Mouse (Mus musculus): ENCODE measurements around the gene Gm8947. TPM values are rescaled to one million over a fixed set of nuclear protein-coding genes. Genes with fewer than 3 reads are reported as not detected.

Gene Gm8947
- polyA plus RNA-seq, 1 experiment from 2014 or later = 0.51 TPM

DNA sequence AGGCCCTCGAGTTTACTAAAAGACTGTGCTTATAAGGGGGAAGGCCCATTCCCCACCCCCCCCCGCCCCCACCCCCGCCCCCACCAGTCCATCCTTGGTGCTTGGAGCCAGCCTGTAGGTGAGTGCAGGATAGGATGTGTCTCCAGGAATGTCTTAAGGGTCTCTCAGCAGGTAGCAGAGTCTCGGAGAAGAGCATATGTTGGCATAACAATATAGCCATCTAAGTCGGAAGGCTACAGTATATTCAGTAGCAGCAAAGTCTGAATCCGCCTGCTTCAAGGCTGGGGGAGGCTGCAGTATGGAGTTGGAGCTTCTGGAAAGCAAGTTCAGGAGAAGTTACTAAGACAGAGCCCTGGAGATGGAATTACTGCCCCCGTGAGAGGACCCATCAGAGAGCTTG lies 27.9 kb downstream of the Gm8947 start:
- H3K36me3 ChIP-seq = no peaks in the 10 kb centered on the region
- peaks cover 11% of the 10 kb centered on the region; the same call in 1 of the 2 replicates for H3K4me1 ChIP-seq
- H3K9me3 ChIP-seq = no peaks in the 10 kb centered on the region
- peak; percentile 11 for DNase-seq (ENCODE audit: low spot score)
- no peaks in the 10 kb centered on the region for H3K27me3 ChIP-seq (ENCODE audit: insufficient read depth, poor library complexity, severe bottlenecking)
- H3K4me3 ChIP-seq = no peak overlapping the region
- H3K27ac ChIP-seq = no peak overlapping the region
- 68% methylated on average over 7 of the region's 7 CpGs for WGBS

DNA sequence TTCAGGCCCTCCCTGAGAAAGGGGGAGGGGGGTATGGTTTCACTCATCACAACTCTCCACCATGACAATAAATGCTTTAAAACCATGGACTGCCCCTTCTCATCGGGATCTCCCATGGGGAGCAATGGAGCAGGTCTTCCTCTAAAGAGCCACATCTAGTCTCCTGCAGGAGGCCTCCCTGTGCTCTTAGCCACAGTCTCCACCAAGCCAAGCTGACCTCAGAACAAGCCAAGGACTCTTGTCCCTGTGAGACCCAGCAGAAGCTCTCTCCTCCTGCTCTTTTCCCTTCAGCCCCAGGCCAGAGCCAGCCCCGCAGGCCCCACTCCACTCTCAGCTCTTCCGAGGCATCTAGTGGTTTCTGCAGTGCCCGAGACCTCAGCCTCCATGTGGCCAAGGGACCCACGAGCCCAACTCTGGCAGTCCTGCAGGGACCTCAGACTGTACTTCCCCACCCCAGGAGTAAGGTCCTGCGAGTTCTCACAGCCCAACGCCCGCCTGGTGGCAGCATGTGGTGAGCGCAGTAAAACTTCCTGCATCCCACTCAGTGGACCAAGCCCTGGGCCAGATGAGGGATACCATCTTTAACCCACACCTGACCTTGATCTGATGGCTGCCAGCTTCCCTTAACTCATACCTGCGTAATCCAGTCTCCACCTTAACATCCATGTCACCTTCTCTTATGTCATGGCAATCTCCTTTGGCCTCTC lies 30.5 kb downstream of the Gm8947 start:
- Histone ChIP-seq H3K4me1 (peaks cover 11% of the 10 kb centered on the region; the same call in 1 of the 2 replicates), H3K4me3 (no peak overlapping the region), H3K27ac (no peak overlapping the region), H3K36me3 (no peaks in the 10 kb centered on the region), H3K27me3 (ENCODE audit: insufficient read depth, poor library complexity, severe bottlenecking) (no peaks in the 10 kb centered on the region), H3K9me3 (no peaks in the 10 kb centered on the region)
- peak; percentile 72 for DNase-seq (ENCODE audit: low spot score)
- 81% methylated on average over 10 of the region's 10 CpGs for WGBS

DNA sequence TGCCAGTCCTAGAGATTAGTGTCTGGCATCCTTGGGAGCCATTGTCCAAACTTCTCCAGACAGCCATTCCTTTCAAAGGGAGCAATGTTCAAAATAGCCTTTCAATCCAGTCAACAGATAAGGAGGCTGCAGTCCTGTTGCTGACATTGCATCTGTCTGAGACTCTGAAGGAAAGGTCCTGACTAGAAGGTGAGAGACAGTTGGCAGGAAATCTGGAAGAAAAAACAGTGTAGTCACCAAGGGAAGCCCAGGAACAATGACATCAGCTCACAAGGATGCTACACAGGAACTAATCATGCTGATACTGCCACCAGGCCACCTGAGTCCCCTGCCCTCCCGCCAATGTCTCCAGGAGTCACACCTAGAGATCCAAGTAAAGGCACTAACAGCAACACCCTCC lies 31.2 kb downstream of the Gm8947 start:
- no peak overlapping the region for H3K4me3 ChIP-seq
- H3K27me3 ChIP-seq (ENCODE audit: insufficient read depth, poor library complexity, severe bottlenecking) = no peaks in the 10 kb centered on the region
- no peaks in the 10 kb centered on the region for H3K9me3 ChIP-seq
- no peak overlapping the region for H3K27ac ChIP-seq
- WGBS = 25% methylated on average over 1 of the region's 1 CpGs
- DNase-seq (ENCODE audit: low spot score) = peak; percentile 58
- no peaks in the 10 kb centered on the region for H3K36me3 ChIP-seq
- H3K4me1 ChIP-seq = peaks cover 11% of the 10 kb centered on the region; the same call in 1 of the 2 replicates

GRCm38 (mm10) chr1:151224536-151224935 lies 32.4 kb downstream of the Gm8947 start:
- DNase-seq (ENCODE audit: low spot score) = no peak
- H3K36me3 ChIP-seq = no peaks in the 10 kb centered on the region
- no peaks in the 10 kb centered on the region for H3K9me3 ChIP-seq
- H3K4me3 ChIP-seq = no peak overlapping the region
- H3K27me3 ChIP-seq (ENCODE audit: insufficient read depth, poor library complexity, severe bottlenecking) = no peaks in the 10 kb centered on the region
- peaks cover 11% of the 10 kb centered on the region; the same call in 1 of the 2 replicates for H3K4me1 ChIP-seq
- H3K27ac ChIP-seq = no peak overlapping the region
- WGBS = 85% methylated on average over 1 of the region's 1 CpGs

DNA sequence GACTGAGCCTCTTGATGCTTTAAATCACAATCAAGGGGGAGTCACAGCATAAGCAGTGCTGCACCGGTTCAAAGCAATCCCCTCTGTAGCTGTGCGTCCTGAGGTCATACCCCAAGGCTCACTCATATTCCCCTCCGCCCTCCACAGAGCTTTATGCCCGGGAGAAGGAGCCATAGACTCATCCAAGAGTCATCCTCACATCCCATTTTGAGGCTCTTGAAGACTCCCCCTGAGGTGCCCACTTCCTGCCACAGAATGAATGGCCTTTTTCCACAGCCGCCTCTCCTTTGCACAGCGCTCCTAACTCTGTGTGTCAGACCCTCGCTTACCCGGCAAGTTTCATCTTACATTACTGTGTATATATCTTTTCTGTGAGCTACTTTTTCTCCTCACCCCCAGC lies 35.3 kb downstream of the Gm8947 start:
- no peaks in the 10 kb centered on the region for H3K36me3 ChIP-seq
- WGBS = 82% methylated on average over 8 of the region's 8 CpGs

GRCm38 (mm10) chr1:151228320-151228989 lies 36.3 kb downstream of the Gm8947 start:
- H3K27me3 ChIP-seq (ENCODE audit: insufficient read depth, poor library complexity, severe bottlenecking) = no peaks in the 10 kb centered on the region
- 86% methylated on average over 1 of the region's 1 CpGs for WGBS
- H3K36me3 ChIP-seq = no peaks in the 10 kb centered on the region
- no peak overlapping the region for H3K27ac ChIP-seq
- H3K9me3 ChIP-seq = no peaks in the 10 kb centered on the region
- H3K4me1 ChIP-seq = peaks cover 2% of the 10 kb centered on the region; the same call in 1 of the 2 replicates
- H3K4me3 ChIP-seq = no peak overlapping the region
- DNase-seq (ENCODE audit: low spot score) = no peak

More for the DNA sequence above, 35.3 kb downstream of the Gm8947 start:
- DNase-seq (ENCODE audit: low spot score) = no peak
- Histone ChIP-seq H3K9me3 (no peaks in the 10 kb centered on the region), H3K27me3 (ENCODE audit: insufficient read depth, poor library complexity, severe bottlenecking) (no peaks in the 10 kb centered on the region), H3K27ac (no peak overlapping the region), H3K4me1 (peaks cover 11% of the 10 kb centered on the region; the same call in 1 of the 2 replicates), H3K4me3 (no peak overlapping the region)

DNA sequence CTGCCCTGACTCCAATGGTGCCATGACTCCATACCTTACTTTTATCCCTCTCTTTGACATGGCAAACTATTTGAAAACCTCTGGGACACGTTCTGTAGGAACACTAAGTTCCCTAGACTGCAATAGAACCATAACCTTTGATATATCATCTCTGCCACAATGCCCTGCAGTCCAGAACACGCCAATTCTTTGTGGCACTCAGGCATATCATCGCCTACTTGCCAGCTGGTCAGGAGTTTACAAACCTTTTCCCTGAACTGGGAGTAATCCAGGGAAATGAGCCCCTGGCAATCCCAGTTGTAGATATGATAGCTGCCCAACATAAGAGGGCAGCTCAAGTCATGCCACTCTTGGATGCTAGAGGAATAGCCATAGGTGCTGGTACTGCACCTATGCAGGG lies 40.2 kb downstream of the Gm8947 start:
- peaks cover 10% of the 10 kb centered on the region for H3K4me1 ChIP-seq
- H3K27me3 ChIP-seq (ENCODE audit: insufficient read depth, poor library complexity, severe bottlenecking) = no peaks in the 10 kb centered on the region
- H3K27ac ChIP-seq = no peak overlapping the region
- WGBS = 83% methylated on average over 3 of the region's 3 CpGs
- H3K9me3 ChIP-seq = no peaks in the 10 kb centered on the region
- no peak for DNase-seq (ENCODE audit: low spot score)
- no peak overlapping the region for H3K4me3 ChIP-seq
- H3K36me3 ChIP-seq = no peaks in the 10 kb centered on the region

GRCm38 (mm10) chr1:151233756-151234155 lies 41.6 kb downstream of the Gm8947 start:
- Histone ChIP-seq H3K36me3 (no peaks in the 10 kb centered on the region), H3K4me3 (no peak overlapping the region), H3K4me1 (peaks cover 10% of the 10 kb centered on the region), H3K9me3 (no peaks in the 10 kb centered on the region), H3K27me3 (ENCODE audit: insufficient read depth, poor library complexity, severe bottlenecking) (no peaks in the 10 kb centered on the region), H3K27ac (no peak overlapping the region)
- WGBS = 75% methylated on average over 3 of the region's 3 CpGs
- DNase-seq (ENCODE audit: low spot score) = no peak

- Histone ChIP-seq H3K4me3 (no peak overlapping the region), H3K36me3 (no peaks in the 10 kb centered on the region), H3K27me3 (ENCODE audit: insufficient read depth, poor library complexity, severe bottlenecking) (no peaks in the 10 kb centered on the region), H3K4me1 (peaks cover 14% of the 10 kb centered on the region), H3K27ac (peak overlapping the region; percentile 18; the same call in 1 of the 2 replicates), H3K9me3 (no peaks in the 10 kb centered on the region)
- WGBS = 45% methylated on average over 2 of the region's 2 CpGs
- DNase-seq (ENCODE audit: low spot score) = no peak
These were observed 43.4 kb downstream of the Gm8947 start for GRCm38 (mm10) chr1:151235574-151235973.

DNA sequence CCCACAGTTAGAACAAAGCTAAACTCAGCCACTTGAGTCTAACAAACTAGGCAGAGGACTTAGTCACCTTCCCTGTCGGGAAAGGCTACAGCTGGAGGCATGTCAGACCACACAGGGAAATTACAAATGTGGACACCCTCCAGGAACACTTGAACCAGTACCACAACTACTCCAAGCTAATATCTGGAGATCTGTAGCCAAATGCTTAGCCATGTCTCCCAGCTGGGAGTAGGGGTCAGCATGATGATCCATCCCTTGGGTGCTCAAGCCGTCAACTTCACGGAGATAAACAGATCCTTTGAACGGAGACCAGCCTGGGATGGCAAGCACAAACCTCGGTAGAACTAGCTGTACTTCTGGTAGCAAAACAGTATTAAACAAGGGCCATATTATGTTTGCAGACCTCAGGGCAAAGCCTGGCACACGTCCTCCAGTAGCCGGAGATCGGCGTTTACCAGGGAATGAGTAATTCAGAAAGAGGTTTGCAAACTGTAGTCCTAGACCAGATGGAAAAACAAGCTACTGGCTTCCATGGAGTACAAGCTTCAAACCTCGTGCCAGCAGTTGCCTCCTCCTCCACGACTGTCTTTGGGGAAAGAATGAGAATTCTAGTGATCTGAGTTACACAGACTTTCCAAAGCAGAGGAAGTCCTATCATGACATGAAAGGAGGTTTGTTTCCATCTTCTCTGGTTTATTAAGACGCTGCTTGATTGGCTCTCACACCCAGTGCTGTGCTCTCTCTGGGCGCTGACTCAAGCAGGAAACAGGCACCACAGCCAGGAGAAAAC lies 44.2 kb downstream of the Gm8947 start:
- Histone ChIP-seq H3K27me3 (ENCODE audit: insufficient read depth, poor library complexity, severe bottlenecking) (no peaks in the 10 kb centered on the region), H3K27ac (peak overlapping the region; percentile 18; the same call in 1 of the 2 replicates)
- WGBS = 56% methylated on average over 13 of the region's 13 CpGs

GRCm38 (mm10) chr1:151237780-151238179 lies 45.6 kb downstream of the Gm8947 start:
- Histone ChIP-seq H3K27ac (no peak overlapping the region), H3K27me3 (ENCODE audit: insufficient read depth, poor library complexity, severe bottlenecking) (no peaks in the 10 kb centered on the region), H3K4me3 (no peak overlapping the region), H3K9me3 (no peaks in the 10 kb centered on the region), H3K4me1 (peaks cover 14% of the 10 kb centered on the region), H3K36me3 (no peaks in the 10 kb centered on the region)
- DNase-seq (ENCODE audit: low spot score) = no peak
- WGBS = 57% methylated on average over 3 of the region's 3 CpGs

More for the DNA sequence above, 44.2 kb downstream of the Gm8947 start:
- DNase-seq (ENCODE audit: low spot score) = no peak
- no peaks in the 10 kb centered on the region for H3K9me3 ChIP-seq
- peaks cover 14% of the 10 kb centered on the region for H3K4me1 ChIP-seq
- H3K36me3 ChIP-seq = no peaks in the 10 kb centered on the region
- H3K4me3 ChIP-seq = no peak overlapping the region

- no peak for DNase-seq (ENCODE audit: low spot score)
- H3K27ac ChIP-seq = no peak overlapping the region
- no peaks in the 10 kb centered on the region for H3K27me3 ChIP-seq (ENCODE audit: insufficient read depth, poor library complexity, severe bottlenecking)
- 83% methylated on average over 4 of the region's 4 CpGs for WGBS
- no peaks in the 10 kb centered on the region for H3K9me3 ChIP-seq
- no peaks in the 10 kb centered on the region for H3K36me3 ChIP-seq
- no peak overlapping the region for H3K4me3 ChIP-seq
- peaks cover 4% of the 10 kb centered on the region; the same call in 1 of the 2 replicates for H3K4me1 ChIP-seq
These were observed 51.2 kb downstream of the Gm8947 start for GRCm38 (mm10) chr1:151243332-151243731.
